Mouse (Mus musculus): ENCODE measurements around the gene Gm9936.

Gm9936 gene

GRCm38 (mm10) chr5:114836886-114837285 lies 21.6 kb downstream of the Gm9936 start:
- DNase-seq = no peak

DNA sequence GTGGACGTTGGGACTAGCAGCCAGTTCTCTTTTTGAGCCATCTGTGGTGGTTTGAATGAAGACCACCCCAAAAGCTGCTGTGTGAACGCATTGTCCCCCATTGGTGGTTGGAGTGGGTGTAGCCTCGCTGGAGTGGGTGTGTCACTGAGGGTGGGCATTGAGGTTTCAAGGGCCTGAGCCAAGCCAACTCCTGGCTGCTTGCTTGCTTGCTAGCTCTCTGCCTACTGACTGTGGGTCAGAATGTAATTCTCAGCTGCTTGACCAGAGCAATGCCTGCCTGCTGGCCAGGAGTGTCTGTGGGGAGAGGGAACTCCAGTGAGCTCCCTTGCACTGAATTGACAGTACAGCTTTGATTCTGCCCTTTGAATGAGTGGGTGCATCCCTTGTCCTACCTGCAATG lies 28.7 kb downstream of the Gm9936 start:
- no peak for DNase-seq

DNA sequence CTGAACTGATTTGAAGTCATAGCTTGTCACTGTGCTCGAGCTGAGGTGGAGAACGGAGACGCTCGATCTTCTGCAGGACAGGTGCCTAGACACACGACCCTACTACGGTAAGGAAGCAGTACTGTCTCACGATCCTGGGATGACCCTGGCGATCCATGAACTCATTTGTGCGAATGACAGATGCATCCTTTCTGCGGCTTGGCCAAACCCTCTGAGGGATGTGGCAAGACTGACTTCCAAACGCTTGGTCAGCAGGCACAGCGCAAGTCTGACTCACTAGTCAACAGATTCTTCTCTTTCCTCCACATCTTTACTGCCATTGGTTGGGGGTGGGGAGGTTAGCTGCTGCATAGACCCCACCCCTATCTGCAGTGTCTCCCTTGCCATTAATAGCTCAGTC lies 31.1 kb downstream of the Gm9936 start:
- DNase-seq = no peak

GRCm38 (mm10) chr5:114825978-114826691 lies 32.3 kb downstream of the Gm9936 start:
- DNase-seq = peak; percentile 91

GRCm38 (mm10) chr5:114824197-114824596 lies 34.3 kb downstream of the Gm9936 start:
- peak; percentile 64 for DNase-seq

GRCm38 (mm10) chr5:114822796-114823688 lies 35.4 kb downstream of the Gm9936 start, which contains the start of gene 1500011B03Rik:
TSS of gene 1500011B03Rik (minus strand) at chr5:114823468.
- DNase-seq = peak; percentile 88

DNA sequence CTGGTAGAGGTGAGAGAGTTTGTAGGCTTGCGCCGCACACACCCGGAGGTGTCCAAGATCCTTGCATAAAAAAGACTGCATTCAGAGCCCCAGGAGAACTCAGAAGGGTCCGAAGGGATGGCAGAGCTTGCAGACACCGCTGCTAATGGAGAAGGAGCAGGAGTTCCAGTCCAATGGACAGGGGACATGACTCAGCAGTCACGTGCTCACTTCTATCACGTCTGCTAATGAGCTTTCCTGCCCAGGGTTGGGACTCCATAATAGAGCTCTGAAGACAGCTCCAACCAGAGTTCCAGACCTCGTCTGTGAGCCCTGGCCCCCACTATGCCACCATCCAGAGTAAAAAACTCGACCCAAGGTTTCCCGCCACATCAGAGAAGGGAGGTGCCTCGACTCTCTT lies 40.4 kb downstream of the Gm9936 start:
- DNase-seq = no peak

DNA sequence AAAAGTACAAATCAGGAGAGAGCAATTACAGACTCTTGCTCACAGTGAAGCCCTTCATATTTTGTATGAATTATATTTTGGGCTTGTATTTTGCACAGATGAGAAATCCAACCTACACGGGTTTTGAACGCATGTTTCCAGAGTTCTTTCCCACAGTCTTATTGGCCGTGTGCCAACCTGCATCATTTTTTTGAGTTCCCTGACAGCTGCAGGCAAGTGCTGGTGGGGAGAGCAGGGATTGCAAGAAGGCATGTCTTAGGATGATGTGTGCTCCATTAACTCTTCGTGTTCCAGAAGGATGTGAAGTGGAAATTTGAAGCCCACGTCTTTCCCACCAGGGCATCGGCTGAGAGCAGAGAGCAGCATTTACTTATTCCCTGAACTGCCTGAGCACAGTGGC lies 41.9 kb downstream of the Gm9936 start:
- DNase-seq = no peak

DNA sequence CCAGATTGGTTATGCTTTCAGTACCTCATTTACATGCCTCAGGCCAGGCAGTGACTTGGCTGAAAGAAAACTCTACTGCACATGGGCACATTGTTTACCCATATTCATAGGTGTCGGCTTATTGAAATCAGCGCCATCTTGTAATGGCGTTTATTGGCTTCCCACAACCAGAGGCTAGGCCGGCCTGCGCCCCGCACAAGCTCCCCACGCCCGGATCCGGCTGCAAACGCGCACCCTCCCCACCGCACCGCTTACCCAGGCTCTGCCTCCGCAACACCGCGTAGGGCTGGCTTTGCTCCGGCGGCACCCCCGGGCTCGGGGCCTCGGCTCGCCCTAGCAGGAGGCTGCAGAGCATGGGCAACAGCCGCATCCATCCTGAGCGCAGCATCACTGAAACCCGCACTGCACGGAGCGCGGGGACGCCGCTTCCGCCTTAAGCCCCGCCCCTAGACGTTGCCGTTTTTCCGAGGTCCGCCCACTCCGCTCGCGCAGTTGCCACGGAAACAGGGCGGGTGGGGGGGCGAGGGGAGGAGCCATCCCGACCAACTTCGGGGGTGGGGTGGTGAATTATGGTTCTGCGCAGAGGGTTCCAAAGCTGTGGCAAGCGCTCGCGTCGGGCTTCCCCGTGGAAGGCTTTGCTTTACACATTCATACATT lies 44.8 kb downstream of the Gm9936 start:
- peak; percentile 93 for DNase-seq

DNA sequence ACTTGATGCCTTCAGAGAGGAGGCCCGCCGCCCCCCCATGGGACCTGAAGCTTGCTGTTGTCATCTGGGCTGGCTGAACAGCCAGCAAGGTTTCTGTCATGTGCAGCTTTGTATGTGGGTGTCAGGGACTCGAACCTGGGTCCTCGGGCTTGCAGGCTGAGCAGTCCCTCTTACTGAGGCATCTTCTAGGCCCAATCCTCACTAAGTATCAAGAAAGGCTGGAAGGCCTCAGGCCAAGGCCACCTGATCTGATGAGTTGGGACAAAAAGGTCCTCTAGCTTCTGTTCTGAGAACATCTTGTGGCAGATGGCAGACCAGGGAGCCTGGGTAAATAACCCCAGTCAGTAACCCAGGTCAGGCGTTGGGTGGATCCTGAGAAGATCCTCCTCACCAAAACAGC lies 48.7 kb downstream of the Gm9936 start:
- no peak for DNase-seq

DNA sequence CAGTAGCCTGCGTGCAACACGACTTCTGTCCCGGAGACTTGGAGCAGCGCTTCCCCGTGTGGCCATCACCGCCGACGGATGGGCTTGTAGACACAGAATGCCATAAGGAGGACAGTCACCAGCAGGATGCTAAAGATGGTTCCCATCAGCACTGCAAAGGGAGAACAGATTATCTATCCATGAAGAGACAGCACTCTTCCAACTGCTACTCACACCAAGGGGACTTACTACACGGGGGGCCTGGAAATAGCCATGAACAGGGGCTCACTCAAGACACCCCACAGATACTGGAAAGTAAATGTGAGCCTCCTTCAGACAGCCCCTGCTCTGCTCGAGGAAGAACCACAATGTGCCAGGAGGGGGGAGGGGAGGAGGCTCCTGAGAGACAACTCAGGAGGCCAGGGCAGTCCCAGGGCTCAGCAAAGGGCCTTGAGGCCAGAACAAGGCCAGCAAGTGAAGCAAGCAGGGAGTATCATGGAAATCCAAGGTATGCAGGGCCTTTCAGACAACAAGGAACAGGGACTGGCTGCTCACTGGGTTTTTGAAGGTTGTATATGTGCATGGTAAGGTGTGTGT lies 49.2 kb downstream of the Gm9936 start:
- DNase-seq = no peak

DNA sequence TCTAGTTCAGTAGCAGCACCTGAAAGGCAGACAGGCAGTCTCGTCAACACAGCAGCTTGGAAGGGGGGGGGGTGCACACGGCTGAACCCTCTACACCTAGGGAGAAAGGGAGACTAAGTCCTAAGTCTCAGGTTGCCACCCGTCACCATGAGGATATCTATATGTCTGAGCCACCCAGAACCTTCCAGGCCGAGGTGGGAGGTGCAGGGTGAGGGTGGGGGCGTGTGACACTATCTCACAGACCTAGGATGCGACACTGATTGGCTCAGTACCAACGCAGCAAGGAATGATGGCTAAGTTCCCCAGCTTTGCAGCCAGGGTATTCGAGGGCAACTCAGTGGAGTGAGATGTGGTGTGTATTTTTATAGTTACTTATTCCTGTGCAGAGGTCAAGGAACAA lies 50.1 kb downstream of the Gm9936 start:
- no peak for DNase-seq

GRCm38 (mm10) chr5:114807893-114808292 lies 50.6 kb downstream of the Gm9936 start:
- DNase-seq = no peak

DNA sequence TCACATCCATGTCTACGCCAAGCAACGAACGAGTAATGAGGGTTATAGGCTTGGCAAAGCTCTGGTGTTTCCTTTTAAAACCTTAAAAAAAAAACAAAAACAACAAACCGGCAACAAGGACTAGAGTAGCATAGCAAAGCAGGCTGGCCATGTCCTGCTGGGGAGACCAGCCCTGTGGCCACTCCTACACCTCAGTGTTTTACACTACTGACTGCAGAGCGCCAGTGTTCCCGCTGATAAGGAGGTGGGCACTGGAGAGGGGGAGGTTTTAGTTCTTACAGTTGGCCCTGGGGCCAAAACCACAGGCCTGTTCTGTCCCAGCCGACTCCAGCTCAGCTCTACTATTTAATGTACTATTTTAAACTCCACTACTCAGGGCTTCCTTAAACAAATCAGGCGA lies 51.0 kb downstream of the Gm9936 start:
- no peak for DNase-seq

GRCm38 (mm10) chr5:114807063-114807462 lies 51.4 kb downstream of the Gm9936 start:
- no peak for DNase-seq

GRCm38 (mm10) chr5:114806636-114807035 lies 51.8 kb downstream of the Gm9936 start:
- DNase-seq = no peak

All from kidney, postnatal 10 days (tissue).